ENCODE assay signal across 16 mouse cellular contexts in the genomic region with DNA sequence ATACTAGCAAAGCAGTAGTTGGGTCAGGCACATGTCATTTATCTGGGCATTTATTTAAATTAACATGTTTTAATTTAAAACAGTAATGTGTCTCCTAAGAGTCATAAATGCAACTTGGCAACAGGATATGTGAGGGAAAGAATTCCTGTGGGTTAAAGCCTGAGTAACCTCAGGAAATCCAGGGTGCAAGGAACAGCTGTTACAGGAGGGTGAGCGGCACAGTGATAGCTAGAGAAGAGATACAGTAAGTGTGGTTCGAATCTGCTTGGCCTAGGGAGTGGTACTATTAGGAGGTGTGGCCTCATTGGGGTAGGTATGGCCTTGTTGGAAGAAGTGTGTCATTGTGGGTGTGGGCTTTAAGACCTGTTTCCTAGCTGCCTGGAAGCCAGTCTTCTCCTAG.
"Had no signal": no experiment of that assay in that cellular context is flagged by ENCODE, and none has a peak within 500 bp of the region (broad histone marks: within the 10 kb centered on the region; RNA-seq: fewer than 3 reads in every experiment).

No protein-coding gene starts in this region.

- H3K4me3 ChIP-seq: neural tube, embryonic 12.5 days; neural tube, embryonic 13.5 days; neural tube, embryonic 15.5 days; stomach, embryonic 15.5 days had no signal

- H3K27ac ChIP-seq: neural tube, embryonic 12.5 days; neural tube, embryonic 13.5 days; neural tube, embryonic 15.5 days; stomach, embryonic 15.5 days; stomach, postnatal 0 days had no signal

- H3K4me2 ChIP-seq: neural tube, embryonic 12.5 days; neural tube, embryonic 13.5 days; neural tube, embryonic 15.5 days; stomach, embryonic 15.5 days had no signal

- DNase-seq: retina, postnatal 1 day; right cerebral cortex, adult 18-20 months; right cerebral cortex, postnatal 14 days; right cerebral cortex, postnatal 25 days; spleen, adult 18-20 months; thymus, adult 18-20 months; thymus, adult 2 months; thymus, postnatal 14 days; thymus, postnatal 25 days; thymus, postnatal 36 days; thymus, postnatal 4 days had no signal

- H3K36me3 ChIP-seq: neural tube, embryonic 12.5 days; neural tube, embryonic 13.5 days; neural tube, embryonic 15.5 days; stomach, embryonic 15.5 days had no signal

- H3K27me3 ChIP-seq: neural tube, embryonic 12.5 days; neural tube, embryonic 13.5 days; neural tube, embryonic 15.5 days; stomach, embryonic 15.5 days had no signal
